Mouse (Mus musculus): ENCODE measurements around the gene Nectin2.

Nectin2 gene

GRCm38 (mm10) chr7:19751070-19751383 is 744 bp upstream of the Nectin2 start:
- no peaks in the 10 kb centered on the region for H3K27me3 ChIP-seq (ENCODE audit: insufficient read depth, low read length)
- peaks cover 3% of the 10 kb centered on the region; the same call in 1 of the 2 replicates for H3K9me3 ChIP-seq (ENCODE audit: low read length)
- peak overlapping the region; percentile 68; the same call in 1 of the 2 replicates for H3K4me3 ChIP-seq (replicated peaks; ENCODE audit: low read length)
- TF ChIP-seq CTCF (conservative IDR thresholded peaks at IDR 0.05; ENCODE audit: low read length) (no peak), NANOG (IDR thresholded peaks at IDR 0.05; ENCODE audit: borderline replicate concordance, low read length) (no peak), POU5F1 (IDR thresholded peaks at IDR 0.05; ENCODE audit: borderline replicate concordance, low read length) (no peak)
- peaks cover 12% of the 10 kb centered on the region for H3K36me3 ChIP-seq (ENCODE audit: insufficient read depth, low read length)
- peaks cover 72% of the 10 kb centered on the region for H3K4me1 ChIP-seq (replicated peaks; ENCODE audit: low read depth, low read length)

GRCm38 (mm10) chr7:19749389-19750216 is 680 bp downstream of the Nectin2 start:
- H3K9me3 ChIP-seq (ENCODE audit: low read length) = no peaks in the 10 kb centered on the region
- H3K36me3 ChIP-seq (ENCODE audit: insufficient read depth, low read length) = peaks cover 19% of the 10 kb centered on the region
- no peaks in the 10 kb centered on the region for H3K27me3 ChIP-seq (ENCODE audit: insufficient read depth, low read length)
- peaks cover 76% of the 10 kb centered on the region for H3K4me1 ChIP-seq (replicated peaks; ENCODE audit: low read depth, low read length)
- H3K4me3 ChIP-seq (replicated peaks; ENCODE audit: low read length) = peak overlapping the region; percentile 100
- TF ChIP-seq NANOG (IDR thresholded peaks at IDR 0.05; ENCODE audit: borderline replicate concordance, low read length) (no peak), CTCF (conservative IDR thresholded peaks at IDR 0.05; ENCODE audit: low read length) (peak; percentile 63)

- TF ChIP-seq NANOG (IDR thresholded peaks at IDR 0.05; ENCODE audit: borderline replicate concordance, low read length) (no peak), POU5F1 (IDR thresholded peaks at IDR 0.05; ENCODE audit: borderline replicate concordance, low read length) (no peak), CTCF (conservative IDR thresholded peaks at IDR 0.05; ENCODE audit: low read length) (no peak)
- Histone ChIP-seq H3K4me1 (replicated peaks; ENCODE audit: low read depth, low read length) (peaks cover 76% of the 10 kb centered on the region), H3K36me3 (ENCODE audit: insufficient read depth, low read length) (peaks cover 30% of the 10 kb centered on the region), H3K4me3 (replicated peaks; ENCODE audit: low read length) (peak overlapping the region; percentile 100), H3K9me3 (ENCODE audit: low read length) (no peaks in the 10 kb centered on the region), H3K27me3 (ENCODE audit: insufficient read depth, low read length) (no peaks in the 10 kb centered on the region)
These were observed 1.8 kb downstream of the Nectin2 start for GRCm38 (mm10) chr7:19748219-19749195.

GRCm38 (mm10) chr7:19747420-19748218 is 2.7 kb downstream of the Nectin2 start:
- peaks cover 74% of the 10 kb centered on the region for H3K4me1 ChIP-seq (replicated peaks; ENCODE audit: low read depth, low read length)
- no peak for TF ChIP-seq NANOG (IDR thresholded peaks at IDR 0.05; ENCODE audit: borderline replicate concordance, low read length)
- no peak for TF ChIP-seq POU5F1 (IDR thresholded peaks at IDR 0.05; ENCODE audit: borderline replicate concordance, low read length)
- no peak for TF ChIP-seq CTCF (conservative IDR thresholded peaks at IDR 0.05; ENCODE audit: low read length)
- H3K36me3 ChIP-seq (ENCODE audit: insufficient read depth, low read length) = peaks cover 36% of the 10 kb centered on the region
- H3K9me3 ChIP-seq (ENCODE audit: low read length) = no peaks in the 10 kb centered on the region
- H3K4me3 ChIP-seq (replicated peaks; ENCODE audit: low read length) = peak overlapping the region; percentile 100
- no peaks in the 10 kb centered on the region for H3K27me3 ChIP-seq (ENCODE audit: insufficient read depth, low read length)

- H3K4me3 ChIP-seq (replicated peaks; ENCODE audit: low read length) = peak overlapping the region; percentile 100
- H3K27me3 ChIP-seq (ENCODE audit: insufficient read depth, low read length) = no peaks in the 10 kb centered on the region
- no peak for TF ChIP-seq CTCF (conservative IDR thresholded peaks at IDR 0.05; ENCODE audit: low read length)
- TF ChIP-seq POU5F1 (IDR thresholded peaks at IDR 0.05; ENCODE audit: borderline replicate concordance, low read length) = no peak
- no peak for TF ChIP-seq NANOG (IDR thresholded peaks at IDR 0.05; ENCODE audit: borderline replicate concordance, low read length)
These were observed 3.7 kb downstream of the Nectin2 start for GRCm38 (mm10) chr7:19746426-19747201.

GRCm38 (mm10) chr7:19745971-19746370 is 4.3 kb downstream of the Nectin2 start:
- TF ChIP-seq NANOG (IDR thresholded peaks at IDR 0.05; ENCODE audit: borderline replicate concordance, low read length) (no peak), CTCF (conservative IDR thresholded peaks at IDR 0.05; ENCODE audit: low read length) (no peak), POU5F1 (IDR thresholded peaks at IDR 0.05; ENCODE audit: borderline replicate concordance, low read length) (no peak)
- no peaks in the 10 kb centered on the region for H3K9me3 ChIP-seq (ENCODE audit: low read length)
- no peaks in the 10 kb centered on the region for H3K27me3 ChIP-seq (ENCODE audit: insufficient read depth, low read length)
- peaks cover 38% of the 10 kb centered on the region for H3K36me3 ChIP-seq (ENCODE audit: insufficient read depth, low read length)
- peaks cover 75% of the 10 kb centered on the region for H3K4me1 ChIP-seq (replicated peaks; ENCODE audit: low read depth, low read length)
- peak overlapping the region; percentile 100 for H3K4me3 ChIP-seq (replicated peaks; ENCODE audit: low read length)

More at GRCm38 (mm10) chr7:19746426-19747201, 3.7 kb downstream of the Nectin2 start:
- H3K36me3 ChIP-seq (ENCODE audit: insufficient read depth, low read length) = peaks cover 36% of the 10 kb centered on the region
- H3K9me3 ChIP-seq (ENCODE audit: low read length) = no peaks in the 10 kb centered on the region
- H3K4me1 ChIP-seq (replicated peaks; ENCODE audit: low read depth, low read length) = peaks cover 75% of the 10 kb centered on the region

- Histone ChIP-seq H3K4me1 (replicated peaks; ENCODE audit: low read depth, low read length) (peaks cover 70% of the 10 kb centered on the region), H3K27me3 (ENCODE audit: insufficient read depth, low read length) (no peaks in the 10 kb centered on the region), H3K9me3 (ENCODE audit: low read length) (no peaks in the 10 kb centered on the region), H3K4me3 (replicated peaks; ENCODE audit: low read length) (peak overlapping the region; percentile 100), H3K36me3 (ENCODE audit: insufficient read depth, low read length) (peaks cover 44% of the 10 kb centered on the region)
- TF ChIP-seq POU5F1 (IDR thresholded peaks at IDR 0.05; ENCODE audit: borderline replicate concordance, low read length) = no peak
- no peak for TF ChIP-seq CTCF (conservative IDR thresholded peaks at IDR 0.05; ENCODE audit: low read length)
- no peak for TF ChIP-seq NANOG (IDR thresholded peaks at IDR 0.05; ENCODE audit: borderline replicate concordance, low read length)
These were observed 5.5 kb downstream of the Nectin2 start for GRCm38 (mm10) chr7:19744590-19745385.

Measured in E14TG2a.4 (cell line).